Mouse (Mus musculus) myocyte (in vitro differentiated cells): ENCODE results near the gene Krt35. TPM values are rescaled to one million over a fixed set of nuclear protein-coding genes. Genes with fewer than 3 reads are reported as not detected.

Source experiments
- H3K27me3 ChIP-seq: one replicate; pipeline ENCODE4 v1.6.1; 2011; ENCODE audit not compliant: control insufficient read depth, insufficient read depth, insufficient read length
- H3K36me3 ChIP-seq: one replicate; pipeline ENCODE4 v1.6.1; 2011; ENCODE audit not compliant: control insufficient read depth, insufficient read depth
- H3K4me2 ChIP-seq: one replicate; pipeline ENCODE4 v1.6.1; 2011; ENCODE audit warnings: low read depth, control low read depth
- H3K4me3 ChIP-seq: one replicate; pipeline ENCODE4 v1.5.1; 2011; ENCODE audit warnings: mild to moderate bottlenecking, control low read depth, moderate library complexity
- H3K79me2 ChIP-seq: one replicate; pipeline ENCODE4 v1.6.1; 2011; ENCODE audit not compliant: control insufficient read depth, insufficient read depth
- H3ac ChIP-seq: one replicate; pipeline ENCODE4 v1.6.1; 2011; ENCODE audit not compliant: control insufficient read depth, insufficient read length
- CEBPB ChIP-seq: IDR thresholded peaks from 2 replicates; pipeline ENCODE4 v1.6.1; 2011; ENCODE audit warnings: mild to moderate bottlenecking, moderate library complexity; ENCODE audit not compliant: poor library complexity, insufficient read depth, severe bottlenecking
- E2F4 ChIP-seq: IDR thresholded peaks from one replicate; pipeline ENCODE4 v1.6.1; 2011; ENCODE audit warnings: mild to moderate bottlenecking, control low read depth, moderate library complexity; ENCODE audit not compliant: insufficient read depth
- MAX ChIP-seq: IDR thresholded peaks from one replicate; pipeline ENCODE4 v1.6.1; 2011; ENCODE audit warnings: low read depth, mild to moderate bottlenecking, control low read depth
- MYOD1 ChIP-seq, 3 experiments: IDR thresholded peaks; one replicate each; pipeline ENCODE4 v1.6.1; 2011; ENCODE audit warnings: control low read depth in 2 of 3, low read depth in 2 of 3, mild to moderate bottlenecking in 2 of 3, moderate library complexity in 1 of 3; ENCODE audit not compliant: insufficient read length in 2 of 3, control insufficient read depth in 1 of 3
- MYOG ChIP-seq, 3 experiments: IDR thresholded peaks; one replicate each; pipeline ENCODE4 v1.6.1; 2011; ENCODE audit warnings: control low read depth in 2 of 3, low read depth in 2 of 3, mild to moderate bottlenecking in 2 of 3; ENCODE audit not compliant: insufficient read length in 2 of 3, control insufficient read depth in 1 of 3, insufficient read depth in 1 of 3
- POLR2A ChIP-seq: IDR thresholded peaks from one replicate; pipeline ENCODE4 v1.6.1; 2011; ENCODE audit warnings: low read depth, mild to moderate bottlenecking, control low read depth, moderate library complexity; ENCODE audit not compliant: insufficient read length
- POLR2AphosphoS2 ChIP-seq: IDR thresholded peaks from one replicate; pipeline ENCODE4 v1.6.1; 2011; ENCODE audit warnings: low read depth, control low read depth; ENCODE audit not compliant: insufficient read length
- REST ChIP-seq: IDR thresholded peaks from one replicate; pipeline ENCODE4 v1.6.1; 2011; ENCODE audit warnings: mild to moderate bottlenecking, control low read depth, moderate library complexity; ENCODE audit not compliant: insufficient read depth, insufficient read length
- SRF ChIP-seq: IDR thresholded peaks from one replicate; pipeline ENCODE4 v1.6.1; 2011; ENCODE audit warnings: low read depth; ENCODE audit not compliant: control insufficient read depth, insufficient read length
- TCF12 ChIP-seq: IDR thresholded peaks from one replicate; pipeline ENCODE4 v1.6.1; 2011; ENCODE audit warnings: mild to moderate bottlenecking, control low read depth; ENCODE audit not compliant: poor library complexity, insufficient read depth, severe bottlenecking
- TCF3 ChIP-seq: IDR thresholded peaks from one replicate; pipeline ENCODE4 v1.6.1; 2011; ENCODE audit warnings: low read depth, control low read depth; ENCODE audit not compliant: insufficient read length
- USF1 ChIP-seq: IDR thresholded peaks from one replicate; pipeline ENCODE4 v1.6.1; 2011; ENCODE audit warnings: low read depth, mild to moderate bottlenecking, control low read depth, moderate library complexity
- polyA plus RNA-seq: library from polyadenylated mRNA; unstranded; fragments of >200 nt; fragmentation: generic; extraction: Trizol; gene quantifications from one replicate; pipeline ENCODE4 v1.2.1, GENCODE M21; 2012; ENCODE audit warnings: missing spikeins

Gene Krt35
- polyA plus RNA-seq, 1 experiment = not detected

DNA sequence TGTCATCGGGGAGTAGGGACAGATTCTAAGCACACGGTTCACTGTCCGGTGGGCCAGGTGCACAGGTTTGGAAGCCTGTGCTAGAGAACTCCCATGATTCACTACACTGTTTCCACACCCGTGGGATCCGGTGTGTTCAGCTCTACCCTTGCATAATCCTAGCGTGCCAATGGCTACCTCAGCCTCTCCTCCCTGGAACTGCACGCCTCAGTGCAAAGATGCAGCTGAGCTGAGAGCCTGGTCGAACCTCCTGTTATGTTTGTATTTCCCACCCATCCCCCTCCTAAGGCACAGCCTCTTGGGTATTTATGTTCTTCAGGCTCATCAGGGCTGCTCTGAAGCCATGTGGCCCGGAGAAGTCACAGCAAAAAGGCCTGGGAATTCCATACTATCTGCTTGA, 1.8 kb upstream of the Krt35 start:
- H3K36me3 ChIP-seq = no peaks in the 10 kb centered on the region
- H3K4me2 ChIP-seq = no peak overlapping the region
- H3ac ChIP-seq = no peak overlapping the region
- TF ChIP-seq SRF (no peak), CEBPB (no peak), TCF12 (no peak), TCF3 (no peak), USF1 (no peak), E2F4 (no peak), MYOG (IDR thresholded peaks at IDR 0.05; ENCODE audit: control insufficient read depth in 1 of 3, insufficient read depth in 1 of 3, insufficient read length in 2 of 3, low read depth in 2 of 3) (no peak), REST (no peak), POLR2AphosphoS2 (no peak), MAX (no peak), MYOD1 (IDR thresholded peaks at IDR 0.05; ENCODE audit: control insufficient read depth in 1 of 3, insufficient read length in 2 of 3, low read depth in 2 of 3) (no peak), POLR2A (no peak)
- H3K4me3 ChIP-seq = no peak overlapping the region
- no peaks in the 10 kb centered on the region for H3K79me2 ChIP-seq
- H3K27me3 ChIP-seq = peaks cover 12% of the 10 kb centered on the region

- H3K27me3 ChIP-seq = peaks cover 9% of the 10 kb centered on the region
- no peaks in the 10 kb centered on the region for H3K79me2 ChIP-seq
- H3K4me3 ChIP-seq = no peak overlapping the region
- no peak overlapping the region for H3K4me2 ChIP-seq
- H3ac ChIP-seq = no peak overlapping the region
- no peaks in the 10 kb centered on the region for H3K36me3 ChIP-seq
- TF ChIP-seq MYOD1 (IDR thresholded peaks at IDR 0.05; ENCODE audit: control insufficient read depth in 1 of 3, insufficient read length in 2 of 3, low read depth in 2 of 3) (no peak), CEBPB (no peak), TCF3 (no peak), POLR2AphosphoS2 (no peak), POLR2A (no peak), MAX (no peak), SRF (no peak), USF1 (no peak), REST (no peak), TCF12 (no peak), E2F4 (no peak), MYOG (IDR thresholded peaks at IDR 0.05; ENCODE audit: control insufficient read depth in 1 of 3, insufficient read depth in 1 of 3, insufficient read length in 2 of 3, low read depth in 2 of 3) (no peak)
Measured at GRCm38 (mm10) chr11:100088378-100089025, 7.5 kb downstream of the Krt35 start.

DNA sequence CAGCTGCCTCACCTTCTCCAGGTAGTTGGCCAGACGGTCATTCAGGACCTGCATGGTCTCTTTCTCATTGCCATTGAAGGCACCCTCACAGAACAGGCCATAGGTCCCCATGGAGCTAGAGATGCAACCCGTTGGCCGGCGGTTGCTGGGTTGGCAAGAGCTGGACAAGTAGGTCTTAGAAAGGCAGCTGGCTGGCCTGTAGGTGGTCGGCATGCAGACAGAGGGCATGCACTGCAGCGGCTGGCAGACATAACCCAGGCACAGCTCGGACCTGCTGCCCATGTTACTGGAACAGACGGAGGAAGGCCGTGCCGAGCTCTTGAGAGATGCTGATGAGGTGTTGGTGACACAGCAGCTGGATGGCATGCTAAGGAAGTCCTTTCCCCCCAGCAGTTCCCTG, 8.2 kb downstream of the Krt35 start, which contains the start of gene Krt32:
Krt32 (minus strand) TSS at position 366 of the 400 bp plus-strand sequence.
- no peak within 1 kb of the TSS for H3K4me2 ChIP-seq
- TF ChIP-seq SRF (no peak), MAX (no peak), REST (no peak), TCF3 (no peak)
- H3ac ChIP-seq = no peak within 1 kb of the TSS
- no peaks in the 10 kb centered on the region for H3K36me3 ChIP-seq
- peaks cover 9% of the 10 kb centered on the region for H3K27me3 ChIP-seq
- H3K79me2 ChIP-seq = no peaks in the 10 kb centered on the region
- no peak within 1 kb of the TSS for H3K4me3 ChIP-seq

DNA sequence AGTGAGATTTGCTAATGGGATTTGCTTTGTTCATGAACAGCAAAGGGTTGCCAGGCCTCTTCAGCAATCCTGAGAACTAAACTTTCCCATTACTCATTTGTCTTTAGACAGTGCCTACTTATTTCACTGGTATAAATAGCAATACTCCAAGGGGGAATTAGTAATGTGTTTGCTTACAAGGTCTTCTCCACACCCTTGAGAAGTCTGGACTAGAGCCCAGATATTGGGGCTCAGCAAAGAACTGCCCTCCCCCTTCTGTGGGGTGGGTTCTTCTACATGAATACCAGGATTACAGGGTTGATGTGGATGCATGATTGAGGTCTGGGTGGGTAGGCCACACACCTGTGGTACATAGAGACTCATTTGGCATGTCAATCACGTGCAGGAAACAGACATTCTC, 22.2 kb downstream of the Krt35 start:
- H3K36me3 ChIP-seq = no peaks in the 10 kb centered on the region
- H3K79me2 ChIP-seq = no peaks in the 10 kb centered on the region
- H3K27me3 ChIP-seq = no peaks in the 10 kb centered on the region
- no peak overlapping the region for H3K4me2 ChIP-seq
- no peak overlapping the region for H3K4me3 ChIP-seq
- H3ac ChIP-seq = no peak overlapping the region
- no peak for TF ChIP-seq E2F4
- no peak for TF ChIP-seq USF1
- TF ChIP-seq SRF = no peak
- no peak for TF ChIP-seq MYOG (IDR thresholded peaks at IDR 0.05; ENCODE audit: control insufficient read depth in 1 of 3, insufficient read depth in 1 of 3, insufficient read length in 2 of 3, low read depth in 2 of 3)
- TF ChIP-seq MYOD1 (IDR thresholded peaks at IDR 0.05; ENCODE audit: control insufficient read depth in 1 of 3, insufficient read length in 2 of 3, low read depth in 2 of 3) = no peak
- no peak for TF ChIP-seq TCF12
- no peak for TF ChIP-seq TCF3
- TF ChIP-seq MAX = no peak
- TF ChIP-seq REST = no peak
